Mouse (Mus musculus): Measurements from ENCODE around the gene Uqcrq. TPM values are rescaled to one million over a fixed set of nuclear protein-coding genes. Genes with fewer than 3 reads are reported as not detected.

Uqcrq gene
- polyA plus RNA-seq, 2 experiments from 2014 or later = 427 to 519 TPM

- ATAC-seq = no peak
Observed at GRCm38 (mm10) chr11:53411738-53412137, 18.9 kb downstream of the Uqcrq start.

- no peak for ATAC-seq
Observed at GRCm38 (mm10) chr11:53403638-53404037, 27.0 kb downstream of the Uqcrq start.

DNA sequence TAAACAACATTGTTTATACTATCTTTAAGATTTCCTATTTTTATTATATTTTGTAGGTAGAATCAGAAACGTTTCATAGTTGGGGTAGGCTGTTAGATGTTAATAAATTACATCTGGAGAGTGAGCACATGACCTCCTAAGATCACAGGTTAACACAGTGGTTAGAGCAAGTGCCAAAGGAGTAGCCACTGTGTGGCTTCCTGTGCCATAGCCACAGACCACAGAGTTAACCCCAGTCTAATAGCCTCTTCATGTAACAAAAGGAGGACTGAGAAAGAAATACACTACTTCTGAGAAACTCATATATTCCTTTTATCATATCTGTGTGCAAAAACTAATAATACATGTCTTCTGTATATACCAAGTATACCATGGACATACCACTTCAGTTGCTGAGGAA lies 36.8 kb downstream of the Uqcrq start:
- no peak for ATAC-seq

GRCm38 (mm10) chr11:53383758-53384428 lies 46.7 kb downstream of the Uqcrq start:
- no peak for ATAC-seq

DNA sequence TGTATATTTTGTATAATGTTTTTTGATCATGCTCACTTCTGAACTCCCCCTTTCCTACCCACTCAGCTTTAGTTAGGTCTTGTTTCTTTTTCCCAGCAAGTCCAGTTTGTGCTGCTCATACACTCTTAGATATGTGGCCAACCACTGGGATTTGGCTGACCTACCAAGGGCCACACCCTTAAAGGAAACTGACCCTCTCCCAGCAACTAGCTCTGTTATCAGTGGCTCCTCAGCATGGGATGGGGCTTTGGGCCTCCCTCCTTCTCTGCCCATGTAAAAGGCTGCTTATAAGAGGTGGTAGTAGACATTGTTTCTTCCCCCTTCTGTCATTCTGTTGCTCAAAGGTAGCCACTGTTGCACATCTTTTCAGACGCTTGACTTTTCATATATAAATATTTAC lies 51.7 kb downstream of the Uqcrq start:
- ATAC-seq = no peak

Other genes with a start within 250 kb of the Uqcrq start
- gene Hspa4, start 130.4 kb downstream of the Uqcrq start, polyA plus RNA-seq (2017; shearing (Covaris generic)) = 10 to 100 TPM; 22.3 to 33.7 TPM
- gene Zcchc10, start 106.2 kb downstream of the Uqcrq start, polyA plus RNA-seq (2017; shearing (Covaris generic)) = 10 to 100 TPM; 25.2 to 27.5 TPM
- 10 to 100 TPM in 1 of 2 experiments, 1 to 10 TPM in 1; 9.6 to 16.4 TPM for gene Aff4, start 80.0 kb downstream of the Uqcrq start, polyA plus RNA-seq (2017; shearing (Covaris generic))
- not detected for gene Leap2, start 7.7 kb downstream of the Uqcrq start, polyA plus RNA-seq (2017; shearing (Covaris generic))
- under 1 TPM in 1 of 2 experiments, not detected in 1; 0.37 TPM for gene Gdf9, start 192 bp upstream of the Uqcrq start, polyA plus RNA-seq (2017; shearing (Covaris generic))
- gene Gm10447, start 26.3 kb upstream of the Uqcrq start, polyA plus RNA-seq (2017; shearing (Covaris generic)) = under 1 TPM in 1 of 2 experiments, not detected in 1; 0.33 TPM
- under 1 TPM in 1 of 2 experiments, not detected in 1; 0.36 TPM for gene Shroom1, start 26.4 kb upstream of the Uqcrq start, polyA plus RNA-seq (2017; shearing (Covaris generic))
- gene Gm9837, start 39.6 kb upstream of the Uqcrq start, polyA plus RNA-seq (2017; shearing (Covaris generic)) = not detected
- not detected for gene Gm9945, start 49.3 kb upstream of the Uqcrq start, polyA plus RNA-seq (2017; shearing (Covaris generic))
- not detected for gene Sowaha, start 49.4 kb upstream of the Uqcrq start, polyA plus RNA-seq (2017; shearing (Covaris generic))
- gene Sept8, start 88.4 kb upstream of the Uqcrq start, polyA plus RNA-seq (2017; shearing (Covaris generic)) = 1 to 10 TPM; 1.0 to 1.4 TPM
- 1 to 10 TPM; 5.9 to 7.8 TPM for gene Kif3a, start 136.5 kb upstream of the Uqcrq start, polyA plus RNA-seq (2017; shearing (Covaris generic))
- gene Il4, start 187.8 kb upstream of the Uqcrq start, polyA plus RNA-seq (2017; shearing (Covaris generic)) = 10 to 100 TPM in 1 of 2 experiments, 1 to 10 TPM in 1; 8.8 to 10.4 TPM
- not detected for gene Il13, start 203.9 kb upstream of the Uqcrq start, polyA plus RNA-seq (2017; shearing (Covaris generic))